Mouse (Mus musculus): Measurements from ENCODE around the gene Anapc1. TPM values are rescaled to one million over a fixed set of nuclear protein-coding genes. Genes with fewer than 3 reads are reported as not detected.
"Not testable (repeated sequence)": the region's sequence is repeated elsewhere in the genome, so short reads cannot be mapped to it uniquely, and the experiment has no call there.

The Anapc1 gene
- polyA plus RNA-seq, 1 experiment, result 48.1 TPM

GRCm38 (mm10) chr2:128698140-128698692 is 11.0 kb upstream of the Anapc1 start:
- Histone ChIP-seq H3K4me1 (ENCODE audit: control insufficient read depth, insufficient read depth, low read length) (no peaks in the 10 kb centered on the region), H3K4me3 (replicated peaks; ENCODE audit: extremely low read depth, low read depth, low read length) (peak overlapping the region; percentile 68)
- WGBS, result under 1% methylated on average over 14 of the region's 14 CpGs
- TF ChIP-seq POLR2A (IDR thresholded peaks at IDR 0.05; ENCODE audit: borderline replicate concordance, extremely low read depth, low read depth, low read length) (peak; percentile 39; the same call in 1 of the 2 replicates), CTCF (IDR thresholded peaks at IDR 0.05; ENCODE audit: insufficient read depth, low read length) (peak; percentile 84)
- DNase-seq, result peak; percentile 80

DNA sequence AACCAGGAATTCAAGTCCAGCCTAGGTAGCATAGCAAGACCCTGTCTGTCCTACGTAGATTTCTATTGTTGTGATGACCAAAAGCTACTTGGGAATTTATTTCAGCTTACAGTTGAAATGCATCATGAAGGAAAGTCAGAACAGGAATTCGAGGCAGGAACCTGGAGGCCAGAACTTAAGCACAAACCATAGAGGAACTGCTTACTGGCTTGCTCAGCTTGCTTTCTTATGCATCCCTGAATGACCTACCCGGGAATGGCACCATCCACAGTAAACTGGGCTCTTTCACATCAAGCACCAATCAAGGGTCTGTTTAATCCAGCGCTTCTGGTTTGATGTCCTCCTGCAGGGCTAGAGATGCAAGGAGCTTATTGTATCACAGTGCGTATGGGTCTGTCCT is 10.4 kb upstream of the Anapc1 start:
- Histone ChIP-seq H3K4me3 (replicated peaks; ENCODE audit: extremely low read depth, low read depth, low read length) (no peak overlapping the region), H3K4me1 (ENCODE audit: control insufficient read depth, insufficient read depth, low read length) (no peaks in the 10 kb centered on the region)
- 40% methylated on average over 5 of the region's 5 CpGs for WGBS
- DNase-seq, result no peak
- no peak for TF ChIP-seq POLR2A (IDR thresholded peaks at IDR 0.05; ENCODE audit: borderline replicate concordance, extremely low read depth, low read depth, low read length)
- no peak for TF ChIP-seq CTCF (IDR thresholded peaks at IDR 0.05; ENCODE audit: insufficient read depth, low read length)

- TF ChIP-seq POLR2A (IDR thresholded peaks at IDR 0.05; ENCODE audit: borderline replicate concordance, extremely low read depth, low read depth, low read length) (no peak), CTCF (IDR thresholded peaks at IDR 0.05; ENCODE audit: insufficient read depth, low read length) (no peak)
- H3K4me1 ChIP-seq (ENCODE audit: control insufficient read depth, insufficient read depth, low read length), result no peaks in the 10 kb centered on the region
- 84% methylated on average over 1 of the region's 1 CpGs for WGBS
These were observed 9.9 kb upstream of the Anapc1 start for GRCm38 (mm10) chr2:128697047-128697446.

DNA sequence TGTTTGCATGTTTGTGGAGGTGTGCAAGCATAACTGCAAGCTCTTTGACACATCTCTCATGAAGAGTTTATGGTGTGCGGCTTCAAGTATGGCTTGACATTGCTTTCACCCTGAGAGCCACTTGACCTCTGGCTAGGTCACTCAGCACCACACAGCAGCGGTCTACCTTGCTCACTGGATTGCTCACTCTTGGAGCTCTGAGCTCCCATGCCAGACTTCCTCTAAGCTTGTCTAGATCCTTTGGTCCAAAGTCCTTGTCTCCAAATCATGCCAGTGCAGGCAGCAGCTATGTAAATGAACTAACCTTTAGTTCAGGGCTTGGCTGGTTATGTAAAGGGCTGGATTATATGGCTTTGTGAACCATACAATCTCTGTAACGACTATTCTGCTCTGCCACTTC is 9.2 kb upstream of the Anapc1 start:
- Histone ChIP-seq H3K4me1 (ENCODE audit: control insufficient read depth, insufficient read depth, low read length) (no peaks in the 10 kb centered on the region), H3K4me3 (replicated peaks; ENCODE audit: extremely low read depth, low read depth, low read length) (no peak overlapping the region)
- TF ChIP-seq CTCF (IDR thresholded peaks at IDR 0.05; ENCODE audit: insufficient read depth, low read length) (no peak), POLR2A (IDR thresholded peaks at IDR 0.05; ENCODE audit: borderline replicate concordance, extremely low read depth, low read depth, low read length) (no peak)
- DNase-seq, result no peak
- 58% methylated on average over 3 of the region's 3 CpGs for WGBS

More at GRCm38 (mm10) chr2:128697047-128697446, 9.9 kb upstream of the Anapc1 start:
- no peak for DNase-seq
- no peak overlapping the region for H3K4me3 ChIP-seq (replicated peaks; ENCODE audit: extremely low read depth, low read depth, low read length)

- DNase-seq, result no peak
- no peak for TF ChIP-seq POLR2A (IDR thresholded peaks at IDR 0.05; ENCODE audit: borderline replicate concordance, extremely low read depth, low read depth, low read length)
- no peak for TF ChIP-seq CTCF (IDR thresholded peaks at IDR 0.05; ENCODE audit: insufficient read depth, low read length)
- Histone ChIP-seq H3K4me1 (ENCODE audit: control insufficient read depth, insufficient read depth, low read length) (no peaks in the 10 kb centered on the region), H3K4me3 (replicated peaks; ENCODE audit: extremely low read depth, low read depth, low read length) (no peak overlapping the region)
These were observed 7.4 kb upstream of the Anapc1 start for GRCm38 (mm10) chr2:128694548-128694947.

DNA sequence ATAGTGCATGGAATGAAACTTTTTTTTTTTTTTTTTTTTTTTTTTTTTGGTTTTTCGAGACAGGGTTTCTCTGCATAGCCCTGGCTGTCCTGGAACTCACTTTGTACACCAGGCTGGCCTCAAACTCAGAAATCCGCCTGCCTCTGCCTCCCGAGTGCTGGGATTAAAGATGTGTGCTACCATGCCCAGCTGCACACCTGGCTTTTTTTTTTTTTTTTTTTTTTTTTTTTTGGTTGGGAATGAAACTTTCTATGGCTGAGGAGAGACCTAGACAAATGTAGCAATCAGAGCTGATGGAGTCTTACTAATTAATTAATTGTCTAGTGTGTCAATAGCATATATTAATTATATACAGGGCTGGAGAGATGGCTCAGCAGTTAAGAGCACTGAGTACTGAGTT is 6.6 kb upstream of the Anapc1 start:
- not testable (repeated sequence) for DNase-seq; H3K4me3 ChIP-seq (replicated peaks; ENCODE audit: extremely low read depth, low read depth, low read length); H3K4me1 ChIP-seq (ENCODE audit: control insufficient read depth, insufficient read depth, low read length)
- 86% methylated on average over 3 of the region's 3 CpGs for WGBS

- TF ChIP-seq POLR2A (IDR thresholded peaks at IDR 0.05; ENCODE audit: borderline replicate concordance, extremely low read depth, low read depth, low read length) (no peak), CTCF (IDR thresholded peaks at IDR 0.05; ENCODE audit: insufficient read depth, low read length) (no peak)
- 57% methylated on average over 4 of the region's 4 CpGs for WGBS
- no peak for DNase-seq
- H3K4me1 ChIP-seq (ENCODE audit: control insufficient read depth, insufficient read depth, low read length), result no peaks in the 10 kb centered on the region
- H3K4me3 ChIP-seq (replicated peaks; ENCODE audit: extremely low read depth, low read depth, low read length), result no peak overlapping the region
These were observed 6.0 kb upstream of the Anapc1 start for GRCm38 (mm10) chr2:128693236-128693635.

DNA sequence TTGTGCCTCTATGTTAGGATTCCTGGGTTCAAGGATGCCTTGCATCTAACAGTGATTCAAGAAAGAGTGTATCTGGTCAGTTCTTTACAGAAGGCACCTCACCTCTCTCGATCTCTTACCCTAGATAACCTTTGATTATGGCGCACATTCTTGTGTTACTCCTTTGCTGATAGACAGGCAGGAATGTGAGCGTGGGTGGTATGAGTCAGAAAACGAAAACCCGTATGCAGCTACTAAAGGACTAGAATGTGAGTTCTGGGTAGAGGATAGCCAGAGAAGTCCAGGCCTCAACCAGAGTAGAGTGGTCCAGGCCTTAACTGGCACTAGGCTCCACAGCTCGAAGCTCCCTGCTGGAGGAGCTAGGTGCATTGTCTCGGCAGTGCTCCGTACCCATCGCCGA is 5.6 kb upstream of the Anapc1 start:
- Histone ChIP-seq H3K4me1 (ENCODE audit: control insufficient read depth, insufficient read depth, low read length) (no peaks in the 10 kb centered on the region), H3K4me3 (replicated peaks; ENCODE audit: extremely low read depth, low read depth, low read length) (no peak overlapping the region)
- no peak for DNase-seq
- 81% methylated on average over 10 of the region's 10 CpGs for WGBS
- TF ChIP-seq POLR2A (IDR thresholded peaks at IDR 0.05; ENCODE audit: borderline replicate concordance, extremely low read depth, low read depth, low read length) (no peak), CTCF (IDR thresholded peaks at IDR 0.05; ENCODE audit: insufficient read depth, low read length) (no peak)

- no peak for DNase-seq
- 73% methylated on average over 14 of the region's 14 CpGs for WGBS
- no peaks in the 10 kb centered on the region for H3K4me1 ChIP-seq (ENCODE audit: control insufficient read depth, insufficient read depth, low read length)
- H3K4me3 ChIP-seq (replicated peaks; ENCODE audit: extremely low read depth, low read depth, low read length), result no peak overlapping the region
- no peak for TF ChIP-seq CTCF (IDR thresholded peaks at IDR 0.05; ENCODE audit: insufficient read depth, low read length)
- no peak for TF ChIP-seq POLR2A (IDR thresholded peaks at IDR 0.05; ENCODE audit: borderline replicate concordance, extremely low read depth, low read depth, low read length)
These were observed 5.1 kb upstream of the Anapc1 start for GRCm38 (mm10) chr2:128692336-128692735.

- TF ChIP-seq CTCF (IDR thresholded peaks at IDR 0.05; ENCODE audit: insufficient read depth, low read length), result no peak
- no peak for TF ChIP-seq POLR2A (IDR thresholded peaks at IDR 0.05; ENCODE audit: borderline replicate concordance, extremely low read depth, low read depth, low read length)
- 43% methylated on average over 10 of the region's 10 CpGs for WGBS
- DNase-seq, result no peak
- peaks cover 3% of the 10 kb centered on the region; the same call in 1 of the 2 replicates for H3K4me1 ChIP-seq (ENCODE audit: control insufficient read depth, insufficient read depth, low read length)
- peak overlapping the region; percentile 99 for H3K4me3 ChIP-seq (replicated peaks; ENCODE audit: extremely low read depth, low read depth, low read length)
These were observed 448 bp upstream of the Anapc1 start for GRCm38 (mm10) chr2:128687558-128688120.

Measured in lung, adult 2 months (tissue).